Mouse (Mus musculus) G1E (cell line): ENCODE measurements around the gene Lhx2.

ENCODE experiments used
- CTCF ChIP-seq: IDR thresholded peaks from 2 replicates; pipeline ENCODE4 v1.5.1; 2012; ENCODE audit warnings: low read depth, low read length, inconsistent platforms, mixed read lengths
- GATA1 ChIP-seq: IDR thresholded peaks from 2 replicates; pipeline ENCODE4 v1.6.1; 2012; ENCODE audit warnings: borderline replicate concordance, low read length, inconsistent platforms, mixed read lengths
- GATA2 ChIP-seq: IDR thresholded peaks from 2 replicates; pipeline ENCODE4 v1.6.1; 2012; ENCODE audit warnings: low read depth, low read length, inconsistent platforms, borderline replicate concordance
- POLR2AphosphoS5 ChIP-seq: IDR thresholded peaks from 2 replicates; pipeline ENCODE4 v1.6.1; 2012; ENCODE audit warnings: low read depth, low read length, inconsistent platforms; ENCODE audit not compliant: insufficient replicate concordance
- TAL1 ChIP-seq: conservative IDR thresholded peaks from 2 replicates; pipeline ENCODE4 v1.6.1; 2012; ENCODE audit warnings: low read depth, low read length, inconsistent platforms, mixed read lengths

DNA sequence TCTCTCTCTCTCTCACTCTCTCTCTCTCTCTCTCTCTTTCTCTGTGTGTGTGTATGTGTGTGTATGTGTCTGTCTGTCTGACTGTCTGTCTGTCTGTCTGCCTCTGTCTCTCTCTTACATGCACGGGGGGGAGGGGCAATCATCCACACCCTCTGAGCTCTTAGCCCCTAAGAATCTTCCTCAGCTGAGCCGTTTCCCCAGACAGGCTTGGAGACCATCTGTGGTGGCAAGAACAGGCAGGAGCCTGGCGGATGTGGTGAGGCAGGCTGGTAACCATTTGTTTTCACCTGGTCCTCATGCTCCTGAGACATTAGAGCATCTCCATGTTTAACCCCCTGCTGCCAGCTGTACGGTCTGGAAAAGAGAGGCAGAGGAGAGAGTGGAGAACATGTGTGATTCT, 18.2 kb upstream of the Lhx2 start:
- TF ChIP-seq CTCF = no peak
- TF ChIP-seq TAL1 = no peak
- no peak for TF ChIP-seq GATA1
- no peak for TF ChIP-seq POLR2AphosphoS5
- no peak for TF ChIP-seq GATA2
